Mouse (Mus musculus) lung, postnatal 0 days (tissue): ENCODE results near the gene Tpr.

Experiments
- CTCF ChIP-seq: IDR thresholded peaks from 2 replicates; pipeline ENCODE4 v1.5.1; 2016; ENCODE audit warnings: antibody characterized with exemption, mild to moderate bottlenecking
- EP300 ChIP-seq: IDR thresholded peaks from 2 replicates; pipeline ENCODE4 v1.6.1; 2016; ENCODE audit warnings: antibody characterized with exemption, mild to moderate bottlenecking, control low read depth

GRCm38 (mm10) chr1:150425665-150426064, 33.0 kb downstream of the Tpr start:
- TF ChIP-seq CTCF = no peak
- no peak for TF ChIP-seq EP300
